Mouse (Mus musculus): ENCODE results near the gene Spcs3. TPM values are rescaled to one million over a fixed set of nuclear protein-coding genes. Genes with fewer than 3 reads are reported as not detected.

Gene Spcs3
- polyA plus RNA-seq, 1 experiment from 2014 or later: 63.3 TPM

- WGBS: 27% methylated on average over 6 of the region's 6 CpGs
- no peak overlapping the region for H3K9ac ChIP-seq
- no peak overlapping the region for H3K4me2 ChIP-seq
- H3K27me3 ChIP-seq (replicated peaks): no peaks in the 10 kb centered on the region
- H3K9me3 ChIP-seq: no peaks in the 10 kb centered on the region
- H3K4me3 ChIP-seq: no peak overlapping the region
- no peak overlapping the region for H3K27ac ChIP-seq (replicated peaks)
- no peak for ATAC-seq (ENCODE audit: extremely low read depth, insufficient number of reproducible peaks, low FRiP score, low TSS enrichment)
- no peaks in the 10 kb centered on the region for H3K36me3 ChIP-seq
- peaks cover 15% of the 10 kb centered on the region; the same call in 1 of the 2 replicates for H3K4me1 ChIP-seq
Observed at GRCm38 (mm10) chr8:54507428-54508095, 22.2 kb downstream of the Spcs3 start.

- H3K27me3 ChIP-seq (replicated peaks): no peaks in the 10 kb centered on the region
- ATAC-seq (ENCODE audit: extremely low read depth, insufficient number of reproducible peaks, low FRiP score, low TSS enrichment): no peak
- H3K36me3 ChIP-seq: no peaks in the 10 kb centered on the region
Observed at GRCm38 (mm10) chr8:54505060-54505459, 24.7 kb downstream of the Spcs3 start.

GRCm38 (mm10) chr8:54503104-54503503 lies 26.7 kb downstream of the Spcs3 start:
- 67% methylated on average over 7 of the region's 7 CpGs for WGBS
- H3K4me1 ChIP-seq: 0 out of 2 replicates have a peak, but pooled peaks cover 6% of the 10 kb centered on the region
- no peak overlapping the region for H3K9ac ChIP-seq
- no peak overlapping the region for H3K4me3 ChIP-seq
- no peak overlapping the region for H3K27ac ChIP-seq (replicated peaks)
- H3K4me2 ChIP-seq: no peak overlapping the region
- H3K36me3 ChIP-seq: no peaks in the 10 kb centered on the region
- no peaks in the 10 kb centered on the region for H3K9me3 ChIP-seq
- ATAC-seq (ENCODE audit: extremely low read depth, insufficient number of reproducible peaks, low FRiP score, low TSS enrichment): no peak
- H3K27me3 ChIP-seq (replicated peaks): no peaks in the 10 kb centered on the region

More at GRCm38 (mm10) chr8:54505060-54505459, 24.7 kb downstream of the Spcs3 start:
- WGBS: 56% methylated on average over 2 of the region's 2 CpGs
- no peak overlapping the region for H3K27ac ChIP-seq (replicated peaks)
- no peaks in the 10 kb centered on the region for H3K9me3 ChIP-seq
- H3K4me3 ChIP-seq: no peak overlapping the region
- H3K4me2 ChIP-seq: no peak overlapping the region
- peaks cover 15% of the 10 kb centered on the region; the same call in 1 of the 2 replicates for H3K4me1 ChIP-seq
- no peak overlapping the region for H3K9ac ChIP-seq

- Histone ChIP-seq H3K9me3 (no peaks in the 10 kb centered on the region), H3K4me1 (no peaks in the 10 kb centered on the region), H3K27ac (replicated peaks) (no peak overlapping the region), H3K4me3 (no peak overlapping the region), H3K4me2 (no peak overlapping the region), H3K9ac (no peak overlapping the region), H3K27me3 (replicated peaks) (no peaks in the 10 kb centered on the region), H3K36me3 (no peaks in the 10 kb centered on the region)
- 48% methylated on average over 3 of the region's 3 CpGs for WGBS
- no peak for ATAC-seq (ENCODE audit: extremely low read depth, insufficient number of reproducible peaks, low FRiP score, low TSS enrichment)
Observed at GRCm38 (mm10) chr8:54493915-54494314, 35.9 kb downstream of the Spcs3 start.

- ATAC-seq (ENCODE audit: extremely low read depth, insufficient number of reproducible peaks, low FRiP score, low TSS enrichment): no peak
- H3K4me3 ChIP-seq: no peak overlapping the region
- WGBS: 11% methylated on average over 6 of the region's 6 CpGs
- no peak overlapping the region for H3K9ac ChIP-seq
- H3K9me3 ChIP-seq: no peaks in the 10 kb centered on the region
- H3K36me3 ChIP-seq: no peaks in the 10 kb centered on the region
- no peak overlapping the region for H3K4me2 ChIP-seq
- no peak overlapping the region for H3K27ac ChIP-seq (replicated peaks)
- no peaks in the 10 kb centered on the region for H3K27me3 ChIP-seq (replicated peaks)
- H3K4me1 ChIP-seq: no peaks in the 10 kb centered on the region
Observed at GRCm38 (mm10) chr8:54493110-54493509, 36.7 kb downstream of the Spcs3 start.

GRCm38 (mm10) chr8:54491934-54492333 lies 37.9 kb downstream of the Spcs3 start:
- H3K27me3 ChIP-seq (replicated peaks): no peaks in the 10 kb centered on the region
- H3K9ac ChIP-seq: no peak overlapping the region
- H3K36me3 ChIP-seq: no peaks in the 10 kb centered on the region
- 45% methylated on average over 4 of the region's 4 CpGs for whole genome bisulfite sequencing
- H3K9me3 ChIP-seq: no peaks in the 10 kb centered on the region
- no peak for ATAC-seq (ENCODE audit: extremely low read depth, insufficient number of reproducible peaks, low FRiP score, low TSS enrichment)
- H3K27ac ChIP-seq (replicated peaks): no peak overlapping the region
- no peak overlapping the region for H3K4me3 ChIP-seq
- no peaks in the 10 kb centered on the region for H3K4me1 ChIP-seq
- no peak overlapping the region for H3K4me2 ChIP-seq

GRCm38 (mm10) chr8:54491057-54491690 lies 38.6 kb downstream of the Spcs3 start:
- WGBS: 20% methylated on average over 6 of the region's 6 CpGs
- Histone ChIP-seq H3K4me2 (peak overlapping the region; percentile 22), H3K27ac (replicated peaks) (no peak overlapping the region), H3K9me3 (no peaks in the 10 kb centered on the region), H3K4me3 (no peak overlapping the region), H3K36me3 (no peaks in the 10 kb centered on the region), H3K27me3 (replicated peaks) (no peaks in the 10 kb centered on the region), H3K9ac (no peak overlapping the region), H3K4me1 (peaks cover 4% of the 10 kb centered on the region; the same call in 1 of the 2 replicates)
- ATAC-seq (ENCODE audit: extremely low read depth, insufficient number of reproducible peaks, low FRiP score, low TSS enrichment): no peak

- H3K4me1 ChIP-seq: peaks cover 4% of the 10 kb centered on the region; the same call in 1 of the 2 replicates
- no peak overlapping the region for H3K9ac ChIP-seq
- no peak for ATAC-seq (ENCODE audit: extremely low read depth, insufficient number of reproducible peaks, low FRiP score, low TSS enrichment)
- H3K9me3 ChIP-seq: no peaks in the 10 kb centered on the region
- no peak overlapping the region for H3K27ac ChIP-seq (replicated peaks)
- H3K4me3 ChIP-seq: no peak overlapping the region
- H3K36me3 ChIP-seq: no peaks in the 10 kb centered on the region
- H3K27me3 ChIP-seq (replicated peaks): no peaks in the 10 kb centered on the region
- 78% methylated on average over 4 of the region's 4 CpGs for WGBS
- H3K4me2 ChIP-seq: no peak overlapping the region
Observed at GRCm38 (mm10) chr8:54488437-54488836, 41.4 kb downstream of the Spcs3 start.

- H3K36me3 ChIP-seq: no peaks in the 10 kb centered on the region
- H3K9ac ChIP-seq: peak overlapping the region; percentile 68
- no peak for ATAC-seq (ENCODE audit: extremely low read depth, insufficient number of reproducible peaks, low FRiP score, low TSS enrichment)
- peak overlapping the region; percentile 63 for H3K4me2 ChIP-seq
- H3K4me1 ChIP-seq: peaks cover 4% of the 10 kb centered on the region; the same call in 1 of the 2 replicates
- peak overlapping the region; percentile 40 for H3K4me3 ChIP-seq
- H3K27me3 ChIP-seq (replicated peaks): no peaks in the 10 kb centered on the region
- H3K27ac ChIP-seq (replicated peaks): peak overlapping the region; percentile 4
- WGBS: 34% methylated on average over 19 of the region's 19 CpGs
- H3K9me3 ChIP-seq: no peaks in the 10 kb centered on the region
Observed at GRCm38 (mm10) chr8:54486555-54487273, 43.1 kb downstream of the Spcs3 start.

Data from heart, embryonic 13.5 days (tissue).